Mouse (Mus musculus) retina, postnatal 7 days (tissue): Measurements from ENCODE around the gene P2ry14.
"Not testable (repeated sequence)": the region's sequence is repeated elsewhere in the genome, so short reads cannot be mapped to it uniquely, and the experiment has no call there.

Experiments
- DNase-seq: peaks from one replicate; pipeline ENCODE4 v3.0.0-alpha.2; 2012; ENCODE audit warnings: low read depth, low spot score

The P2ry14 gene

DNA sequence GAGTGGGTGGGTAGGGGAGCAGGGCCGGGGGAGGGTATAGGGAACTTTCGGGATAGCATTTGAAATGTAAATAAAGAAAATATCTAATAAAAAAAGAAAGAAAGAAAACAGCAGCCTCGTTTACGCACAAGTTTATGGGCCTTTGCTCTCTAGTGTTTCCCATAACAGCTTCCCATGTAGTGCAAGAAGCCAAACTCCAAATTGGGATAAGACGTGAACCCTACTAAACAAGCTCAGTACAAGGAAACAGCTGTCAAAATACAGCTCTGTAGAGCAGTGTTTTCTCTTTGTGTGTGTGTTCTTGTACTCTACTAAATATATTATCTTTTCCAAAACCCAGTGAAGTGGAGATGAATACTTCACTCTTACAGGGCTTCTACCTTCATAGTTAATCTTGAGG, 8.2 kb downstream of the P2ry14 start:
- no peak for DNase-seq

DNA sequence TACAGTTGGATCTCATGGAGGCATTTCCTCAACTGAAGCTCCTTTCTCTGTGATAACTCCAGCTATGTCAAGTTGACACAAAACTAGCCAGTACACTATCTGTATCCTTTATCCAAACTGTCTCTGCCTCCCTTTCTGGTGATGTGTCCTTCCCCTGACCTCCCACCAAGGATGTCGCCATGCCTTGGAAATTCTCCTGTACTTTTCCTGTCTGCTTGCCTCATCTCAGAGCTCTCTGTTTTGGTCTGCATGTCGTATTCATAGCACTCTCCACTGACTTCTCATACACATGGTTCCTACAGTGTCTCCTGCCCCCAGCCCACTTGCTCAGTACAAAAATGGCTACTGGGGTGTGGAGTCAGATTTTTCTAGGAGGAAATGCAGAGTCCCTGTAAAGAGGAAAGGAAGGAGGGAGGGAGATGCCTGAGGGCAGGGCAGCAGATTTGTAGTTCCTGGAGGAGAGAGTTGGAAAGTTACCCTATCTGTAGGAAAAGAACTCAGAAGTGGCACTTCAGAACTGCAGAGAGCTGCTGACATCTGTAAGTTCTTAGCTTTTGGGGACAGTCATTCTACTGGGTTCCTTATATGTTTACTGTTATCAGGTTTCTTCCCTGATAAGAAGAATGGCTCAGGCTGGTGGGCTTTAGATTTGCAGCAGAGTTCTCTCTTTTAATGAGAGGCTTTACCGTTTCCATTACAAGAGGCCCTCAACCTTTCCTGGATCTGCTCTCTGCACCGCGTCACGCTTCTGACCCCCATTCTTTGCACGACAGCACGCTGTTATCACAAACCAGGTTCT, 11.7 kb downstream of the P2ry14 start:
- DNase-seq = no peak

DNA sequence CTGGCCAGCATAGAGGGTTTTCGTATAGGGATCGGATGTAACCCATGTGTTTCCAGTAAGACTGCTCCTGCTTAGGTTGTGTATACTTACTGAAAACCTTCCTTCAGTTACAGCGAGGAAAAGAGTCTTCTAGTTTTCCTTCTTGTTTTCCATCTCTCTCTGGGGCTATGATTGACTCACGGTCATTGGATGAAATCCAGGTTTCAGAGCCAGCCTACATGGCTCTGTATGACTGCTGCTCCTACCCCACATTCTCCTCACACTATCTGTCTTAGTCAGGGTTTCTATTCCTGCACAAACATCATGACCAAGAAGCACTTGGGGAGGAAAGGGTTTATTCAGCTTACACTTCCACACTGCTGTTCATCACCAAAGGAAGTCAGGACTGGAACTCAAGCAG, 12.5 kb downstream of the P2ry14 start:
- not testable (repeated sequence) for DNase-seq

DNA sequence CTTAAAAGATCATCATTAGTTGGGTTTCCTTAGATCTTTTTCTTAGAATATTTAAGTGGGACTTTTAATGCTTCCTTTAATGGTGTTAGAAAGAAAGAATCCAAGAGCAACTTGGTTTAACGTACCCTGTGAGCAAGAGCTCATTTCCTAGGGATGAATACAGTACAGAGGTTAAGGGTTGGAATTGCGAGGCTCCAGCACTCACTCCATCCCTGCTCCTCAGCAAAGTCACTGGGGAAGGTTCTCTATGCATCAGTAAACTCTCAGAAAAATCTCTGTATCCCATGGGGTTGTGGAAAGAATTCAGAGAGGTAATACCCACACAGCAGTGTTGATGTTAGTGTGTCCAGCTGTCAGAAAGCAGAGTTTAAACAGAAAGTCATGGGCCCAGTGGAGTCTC, 13.3 kb downstream of the P2ry14 start:
- DNase-seq = no peak

DNA sequence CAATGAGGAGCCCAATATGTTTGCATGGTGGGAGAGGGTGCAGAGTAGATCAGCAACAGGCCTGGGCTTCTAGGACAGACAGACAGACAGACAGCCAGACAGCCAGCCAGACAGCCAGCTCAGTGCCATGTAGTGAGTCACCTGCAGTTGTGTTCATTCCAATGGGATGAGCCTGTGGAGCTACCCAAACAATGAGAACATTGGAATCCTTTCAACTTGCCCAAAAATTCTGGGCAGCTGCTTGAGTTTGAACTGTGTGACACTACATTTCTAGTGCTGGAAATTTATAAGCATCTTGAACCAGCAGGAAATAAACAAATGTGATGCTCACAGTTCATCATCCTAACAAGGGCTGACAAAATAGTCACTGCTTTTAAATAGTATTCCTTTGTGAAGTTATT, 13.8 kb downstream of the P2ry14 start:
- no peak for DNase-seq

DNA sequence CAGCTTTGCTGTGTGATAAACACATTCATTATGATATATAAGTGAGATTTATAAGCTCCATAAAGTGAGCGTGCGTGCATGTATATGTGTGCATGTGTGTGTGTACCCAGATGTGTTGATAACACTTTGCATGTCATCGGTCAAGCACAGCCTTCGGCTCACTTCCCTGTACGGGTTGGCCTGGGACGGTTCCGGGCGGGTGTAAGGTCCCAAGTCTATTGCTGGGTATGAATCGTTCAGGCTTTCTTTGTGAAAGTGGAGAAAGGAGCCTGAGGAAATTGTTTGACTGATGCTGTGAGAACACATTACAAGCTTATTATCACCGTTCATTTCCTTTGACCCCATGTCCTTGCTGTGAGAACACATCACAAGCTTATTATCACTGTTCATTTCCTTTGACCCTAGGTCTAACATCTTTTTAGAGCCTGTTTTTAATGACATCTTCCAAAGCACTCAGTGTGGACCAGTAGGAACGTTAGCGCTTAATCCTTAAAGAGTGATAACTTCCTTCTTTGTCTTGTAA, 14.4 kb downstream of the P2ry14 start:
- no peak for DNase-seq

DNA sequence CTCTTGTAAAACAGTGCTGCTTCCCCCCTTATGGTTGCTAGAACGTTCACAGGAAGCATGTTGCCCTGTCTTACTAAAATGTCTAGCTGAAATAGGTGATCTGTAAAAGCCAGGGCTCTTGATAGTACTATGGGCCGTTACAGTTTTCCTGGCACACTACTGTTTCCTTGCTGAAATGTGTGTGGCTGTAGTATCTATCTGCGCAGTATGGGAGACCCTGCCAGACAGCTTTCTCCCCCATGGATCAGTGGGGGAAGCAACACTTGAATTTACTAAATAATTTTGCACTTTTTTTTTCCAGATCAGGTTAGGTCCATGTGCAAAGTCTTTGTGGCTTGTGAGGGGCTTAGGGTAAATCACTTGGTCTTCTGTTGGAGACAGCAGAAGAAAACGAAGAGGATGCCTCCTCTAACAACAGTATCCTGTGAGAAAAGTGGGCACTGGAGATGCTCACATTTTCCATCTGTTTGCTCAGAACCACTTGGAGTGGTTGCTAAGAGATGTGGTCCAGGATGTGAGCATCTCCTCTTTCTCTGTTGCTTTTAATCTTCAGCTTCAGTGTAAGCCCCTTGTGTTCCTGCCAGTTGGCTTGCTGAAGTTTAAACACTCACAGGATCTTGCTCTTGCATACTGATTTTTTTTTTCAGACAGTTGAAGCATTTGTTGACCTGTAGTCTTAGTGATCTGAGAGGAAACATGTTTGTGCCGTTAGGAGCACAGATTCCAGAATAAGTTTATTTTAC, 17.3 kb downstream of the P2ry14 start:
- DNase-seq = no peak

DNA sequence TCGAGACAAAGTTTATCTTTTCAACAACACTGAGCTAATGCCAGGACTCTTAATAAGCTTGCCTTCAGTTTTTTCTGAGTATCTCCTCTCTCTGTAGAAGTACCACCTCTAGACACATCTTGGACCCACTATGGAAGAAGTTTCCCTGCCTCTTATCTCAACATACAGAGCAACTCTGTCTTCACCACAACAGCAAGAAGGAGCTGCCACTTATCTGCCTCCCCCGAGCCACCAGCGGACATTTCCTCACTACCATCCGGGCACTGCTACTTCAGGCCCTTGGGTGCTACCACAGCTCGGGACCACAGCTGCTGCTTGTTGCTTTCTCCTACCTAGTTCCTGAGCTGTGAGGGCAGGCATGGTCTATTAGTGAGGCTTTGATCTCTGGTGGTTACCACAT, 20.2 kb downstream of the P2ry14 start:
- DNase-seq = no peak

DNA sequence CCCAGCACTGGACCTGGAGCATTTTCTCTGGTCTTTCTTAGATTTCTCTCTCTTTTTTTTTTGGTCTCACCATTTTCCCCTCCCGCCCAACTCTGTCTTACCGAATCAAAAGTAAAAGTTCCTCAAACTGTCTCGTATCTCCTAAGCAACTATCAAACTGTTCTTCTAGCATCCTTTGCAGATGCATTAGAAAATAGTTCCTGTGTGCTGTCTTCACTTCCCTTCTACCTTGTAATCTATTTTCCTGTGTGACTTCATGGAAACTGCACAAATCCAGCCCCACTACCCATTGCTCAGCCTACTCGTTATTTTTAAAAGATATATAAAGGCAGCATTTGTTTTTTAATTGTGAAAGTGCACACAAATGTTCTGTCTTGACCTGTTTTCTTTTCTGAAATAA, 21.5 kb downstream of the P2ry14 start:
- no peak for DNase-seq

DNA sequence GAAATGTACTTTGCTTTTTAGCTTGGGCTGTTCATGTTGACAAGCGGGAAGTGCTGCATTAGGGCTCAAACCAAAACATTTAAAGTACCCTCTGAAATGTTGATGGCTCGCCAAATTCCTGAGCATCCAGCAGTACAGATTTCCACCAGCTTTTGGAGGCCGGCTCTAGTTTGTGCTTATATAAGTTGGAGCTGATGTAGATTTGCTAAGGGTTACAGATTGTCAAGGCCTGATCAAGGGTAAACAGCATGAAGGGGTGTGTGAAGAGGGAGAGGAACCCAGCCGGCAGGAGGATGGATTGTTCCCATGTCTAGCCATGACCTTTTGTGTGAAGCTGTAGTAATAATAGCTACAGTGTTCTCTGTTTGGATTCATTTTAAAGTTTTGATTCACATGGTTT, 22.3 kb downstream of the P2ry14 start:
- DNase-seq = no peak

DNA sequence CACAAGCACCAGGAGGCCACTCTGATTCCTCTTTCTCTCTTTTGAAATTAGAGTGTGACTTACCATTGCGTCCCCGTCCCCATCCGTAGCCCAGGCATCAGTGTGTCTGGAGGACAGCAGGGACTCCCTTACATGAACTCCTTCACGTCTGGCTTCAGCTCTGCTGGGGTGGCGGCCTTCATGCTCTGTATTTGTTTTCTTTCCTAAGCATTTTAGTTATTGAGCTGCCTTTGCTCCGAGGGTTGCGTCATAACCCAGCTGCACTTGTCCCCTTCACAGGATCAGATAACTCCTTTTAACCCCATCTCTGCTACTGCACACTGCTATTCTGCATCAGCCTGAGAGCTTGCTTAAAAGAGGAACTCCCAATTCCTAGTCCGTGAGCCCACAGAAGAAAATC, 23.0 kb downstream of the P2ry14 start:
- DNase-seq = no peak

DNA sequence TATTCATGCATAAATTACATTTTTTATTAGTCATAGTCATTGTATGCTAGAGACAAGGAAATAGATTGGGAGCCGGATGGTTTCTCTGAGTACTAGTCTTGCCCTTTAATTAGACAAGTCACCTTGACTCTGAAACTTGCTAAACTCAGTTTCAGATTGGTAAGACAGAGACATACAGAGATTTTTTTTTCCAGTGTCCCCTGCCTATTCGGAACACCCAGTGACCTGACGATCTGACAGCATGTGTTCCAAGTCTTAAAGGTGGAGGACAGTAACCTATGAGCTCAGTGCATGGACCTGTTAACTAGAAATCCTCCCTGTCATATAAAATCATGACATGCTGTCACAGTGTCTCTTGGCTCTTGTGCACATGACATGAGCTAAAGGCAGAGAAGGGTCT, 23.9 kb downstream of the P2ry14 start:
- no peak for DNase-seq

DNA sequence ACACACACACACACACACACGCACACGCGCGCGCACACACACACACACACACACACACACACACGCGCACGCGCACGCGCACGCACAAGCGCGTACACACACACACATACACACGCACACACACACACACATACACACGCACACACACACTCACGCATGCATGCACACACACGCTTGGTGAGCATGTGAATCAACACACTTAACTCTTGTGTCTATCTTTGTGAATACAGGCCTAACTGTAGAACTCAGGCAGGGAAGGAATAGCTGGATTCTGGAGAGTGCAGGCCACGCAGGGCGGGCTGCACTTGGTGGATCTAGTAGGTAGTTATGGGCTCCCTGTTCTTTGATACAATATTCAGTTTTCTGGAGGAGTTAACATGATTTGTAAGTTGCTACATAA, 24.7 kb downstream of the P2ry14 start:
- no peak for DNase-seq

DNA sequence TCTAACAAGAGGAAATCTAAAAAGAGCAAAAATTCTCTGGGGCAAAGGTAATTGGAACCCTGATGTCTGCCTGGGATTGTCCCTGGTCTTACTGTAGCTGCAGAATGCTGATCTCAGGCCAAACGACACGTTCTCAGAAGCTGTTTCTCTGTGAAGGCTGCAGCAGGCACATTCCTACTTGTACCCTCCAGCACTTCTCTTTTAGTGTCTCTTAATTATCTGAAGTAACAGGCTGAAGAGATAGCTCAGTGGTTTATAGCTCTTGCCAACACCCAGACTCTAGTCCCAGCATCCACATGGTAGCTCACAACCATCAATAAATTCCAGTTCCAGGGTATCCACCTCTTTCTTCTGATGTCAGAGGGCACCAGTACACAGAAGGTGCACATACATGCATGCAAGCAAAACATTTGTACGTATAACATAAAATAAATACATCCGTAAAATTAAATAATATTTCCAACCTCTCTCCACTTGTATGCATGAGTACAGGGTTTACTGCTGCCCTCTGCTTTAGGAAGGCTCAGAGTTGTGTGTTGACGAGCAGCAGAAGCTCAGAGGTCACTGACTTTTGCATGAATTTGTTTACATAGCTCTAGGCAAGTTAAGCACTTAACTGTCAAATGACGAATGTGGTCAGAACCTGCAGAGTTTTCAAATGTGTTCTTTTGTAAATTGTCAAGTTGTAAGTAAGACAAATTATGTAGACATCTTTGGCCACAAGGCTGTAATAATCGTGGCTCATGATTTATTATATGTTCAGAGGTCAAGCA, 27.4 kb downstream of the P2ry14 start:
- no peak for DNase-seq

DNA sequence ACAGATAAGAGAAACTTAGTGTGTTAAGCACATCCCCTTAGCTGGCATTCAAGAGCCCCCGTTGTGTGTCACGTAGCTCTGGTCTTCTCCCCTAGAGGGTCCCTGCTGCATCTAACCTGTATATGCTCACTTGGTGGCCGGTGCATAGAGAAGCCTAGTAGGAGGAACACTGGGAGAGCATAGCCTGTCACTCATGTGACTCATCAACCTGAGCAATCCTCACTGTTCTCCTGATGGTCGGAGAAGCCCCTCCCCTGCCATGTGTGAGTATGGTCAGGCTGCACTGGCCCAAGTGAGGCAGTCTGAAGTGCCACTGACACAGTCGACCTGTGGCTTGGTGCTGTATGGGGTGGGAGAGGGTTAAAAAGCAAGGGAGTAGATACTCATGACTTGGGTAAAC, 28.4 kb downstream of the P2ry14 start:
- DNase-seq = no peak

DNA sequence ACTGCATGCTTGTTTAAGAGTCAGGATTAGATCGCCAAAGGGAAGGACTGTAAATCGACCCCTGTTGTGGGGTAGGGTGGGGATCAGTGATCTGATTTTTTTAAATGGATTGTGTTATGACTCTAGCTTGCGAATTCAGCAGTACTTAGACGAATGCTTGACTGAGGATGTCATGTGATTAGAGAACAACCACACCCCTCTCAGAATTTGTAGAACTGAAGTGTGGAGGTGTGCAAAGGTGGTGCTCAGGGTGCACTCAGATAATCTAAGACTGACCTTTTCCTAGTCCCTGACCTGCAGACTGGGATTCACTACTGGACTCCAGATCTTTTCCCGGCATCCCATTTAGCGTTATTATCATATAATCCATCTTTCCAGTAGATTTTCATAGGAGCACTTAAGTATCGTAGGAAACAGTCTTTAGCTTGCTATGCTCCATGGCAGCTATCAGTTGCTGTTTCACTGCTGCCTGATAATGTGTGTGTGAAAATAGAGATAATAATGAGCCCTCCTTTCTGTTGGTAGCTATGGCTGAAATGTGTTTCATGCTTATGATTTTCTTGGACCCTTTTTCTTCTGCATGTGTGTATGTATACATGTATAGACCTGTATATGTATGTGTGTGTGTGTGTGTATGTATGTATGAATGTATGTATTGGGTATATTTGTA, 31.5 kb downstream of the P2ry14 start:
- no peak for DNase-seq

DNA sequence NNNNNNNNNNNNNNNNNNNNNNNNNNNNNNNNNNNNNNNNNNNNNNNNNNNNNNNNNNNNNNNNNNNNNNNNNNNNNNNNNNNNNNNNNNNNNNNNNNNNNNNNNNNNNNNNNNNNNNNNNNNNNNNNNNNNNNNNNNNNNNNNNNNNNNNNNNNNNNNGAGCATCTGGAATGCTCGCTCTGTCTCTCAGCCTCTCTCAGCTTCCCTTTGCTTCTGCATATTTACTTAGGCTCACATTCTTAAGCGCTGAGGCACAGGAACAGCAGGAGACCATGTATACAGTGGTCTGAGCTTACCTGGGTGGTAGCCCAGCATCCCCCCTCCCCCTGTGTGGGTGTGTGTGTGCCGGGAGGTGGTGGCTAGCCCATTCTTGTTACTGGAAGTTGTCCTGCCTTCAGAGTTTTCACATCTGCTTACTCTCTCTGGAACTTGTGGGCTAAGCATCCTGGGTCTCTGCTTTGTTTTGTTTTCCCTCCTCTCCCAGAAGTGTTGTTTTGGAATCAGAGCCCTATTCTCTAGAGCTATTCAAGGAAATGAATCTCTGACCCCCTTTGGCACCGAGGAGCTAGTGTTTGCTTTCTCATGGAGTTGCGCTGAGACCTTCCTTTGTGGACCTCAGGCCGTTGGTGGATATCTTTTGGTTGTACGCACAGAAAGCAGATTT, 32.2 kb downstream of the P2ry14 start:
- DNase-seq = no peak

DNA sequence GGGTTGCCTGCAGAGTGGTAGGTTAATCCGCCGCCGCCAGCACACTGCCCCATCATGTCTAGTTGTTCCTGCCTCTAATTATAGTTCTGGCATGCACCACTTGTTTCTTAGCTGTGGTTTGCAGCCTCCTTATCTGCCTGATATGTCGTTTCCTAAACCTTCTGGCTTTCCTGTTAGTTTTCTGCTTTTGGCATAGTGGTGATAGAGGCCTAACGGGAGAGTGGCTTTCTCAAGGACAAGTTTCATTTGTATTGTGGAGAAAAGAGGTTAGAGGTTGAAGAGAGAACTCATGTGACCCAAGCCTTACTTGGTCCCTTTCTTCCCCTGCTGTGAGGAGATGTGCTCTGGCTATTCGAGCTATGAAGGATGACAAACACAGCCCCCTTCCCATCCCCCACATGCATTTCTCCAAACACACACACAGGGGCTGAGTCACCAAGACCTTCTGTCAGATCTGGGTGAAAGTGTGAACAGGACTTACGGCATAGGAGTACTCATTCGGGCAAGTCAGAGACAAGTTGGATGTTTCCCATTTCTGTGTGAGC, 39.4 kb downstream of the P2ry14 start:
- no peak for DNase-seq

DNA sequence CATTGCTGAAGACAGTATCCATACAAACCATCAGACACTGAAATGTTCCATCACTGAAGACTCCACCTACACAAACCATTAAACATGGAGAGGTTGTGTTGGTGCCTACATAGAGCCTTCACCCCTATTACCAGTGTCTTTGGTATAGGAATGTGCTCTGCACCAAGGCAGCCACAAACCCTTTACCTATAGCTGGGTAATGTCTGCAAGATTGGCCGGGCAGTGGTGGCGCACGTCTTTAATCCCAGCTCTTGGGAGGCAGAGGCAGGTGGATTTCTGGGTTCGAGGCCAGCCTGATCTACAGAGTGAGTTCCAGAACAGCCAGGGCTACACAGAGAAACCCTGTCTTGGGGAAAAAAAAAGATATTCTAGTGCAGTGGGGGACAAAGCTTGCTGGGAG, 40.1 kb downstream of the P2ry14 start:
- DNase-seq = not testable (repeated sequence)

DNA sequence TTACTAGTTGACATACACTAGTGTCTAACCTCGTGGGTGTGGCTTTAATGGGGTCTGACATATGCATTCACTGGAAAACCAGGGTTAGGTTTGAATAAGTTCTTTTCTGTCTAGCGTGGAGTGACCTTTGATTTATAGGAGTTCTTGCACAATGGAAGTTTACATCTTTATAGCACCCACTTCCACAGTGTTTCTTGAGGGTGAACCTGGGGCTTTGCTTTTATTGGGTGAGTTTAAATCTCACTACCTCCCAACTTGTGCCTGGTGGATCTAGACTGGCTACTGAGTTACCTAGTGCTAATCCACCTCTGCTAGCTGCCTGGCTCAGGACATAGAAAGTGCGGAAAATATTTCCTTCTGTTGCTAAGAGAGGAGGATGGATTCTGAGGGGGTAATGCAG, 41.5 kb downstream of the P2ry14 start:
- no peak for DNase-seq

DNA sequence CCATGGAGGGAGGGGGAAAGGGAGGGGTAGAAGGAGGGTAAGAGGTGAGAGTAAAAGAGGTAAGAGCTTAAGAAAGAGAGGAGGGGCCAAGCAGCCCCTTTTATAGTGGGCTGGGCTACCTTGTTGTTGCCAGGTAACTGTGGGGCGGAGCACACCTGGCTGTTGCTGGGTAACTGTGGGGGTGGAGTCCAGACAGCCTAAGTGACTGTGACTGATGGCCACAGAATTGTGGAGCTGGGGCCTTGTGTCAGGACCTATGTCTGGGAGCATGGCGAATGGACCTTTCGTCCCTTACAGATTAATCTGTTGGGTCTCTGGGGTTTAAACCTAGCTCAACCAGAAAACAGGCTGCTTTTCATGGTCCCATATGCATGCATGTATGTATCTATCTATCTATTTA, 43.6 kb downstream of the P2ry14 start:
- DNase-seq = not testable (repeated sequence)
